Mouse (Mus musculus) embryonic facial prominence, embryonic 10.5 days (tissue): ENCODE data around the gene Tjp3. TPM values are rescaled to one million over a fixed set of nuclear protein-coding genes. Genes with fewer than 3 reads are reported as not detected.

ENCODE experiments used
- DNase-seq: peaks from one replicate; pipeline ENCODE4 v3.0.0-alpha.2; 2017; ENCODE audit warnings: low spot score
- H3K27ac ChIP-seq: fragments of 300-500 bp; sonication (generic); replicated peaks from 2 replicates; pipeline ENCODE4 v1.5.1; 2016; ENCODE audit warnings: mild to moderate bottlenecking
- H3K27me3 ChIP-seq: fragments of 300-500 bp; sonication (generic); replicated peaks from 2 replicates; pipeline ENCODE4 v1.6.1; 2016; ENCODE audit warnings: low read depth, mild to moderate bottlenecking; ENCODE audit not compliant: poor library complexity, severe bottlenecking
- H3K36me3 ChIP-seq: fragments of 300-500 bp; sonication (generic); replicated peaks from 2 replicates; pipeline ENCODE4 v1.6.1; 2016; ENCODE audit warnings: mild to moderate bottlenecking, moderate library complexity
- H3K4me1 ChIP-seq: fragments of 300-500 bp; sonication (generic); 2 replicates; pipeline ENCODE4 v1.6.1; 2016
- H3K4me3 ChIP-seq: fragments of 300-500 bp; sonication (generic); 2 replicates; pipeline ENCODE4 v1.5.1; 2016; ENCODE audit warnings: mild to moderate bottlenecking, moderate library complexity
- H3K9me3 ChIP-seq: fragments of 300-500 bp; sonication (generic); 2 replicates; pipeline ENCODE4 v1.6.1; 2016; ENCODE audit warnings: mild to moderate bottlenecking
- WGBS: fragments of 180-500 bp; shearing (Covaris S2); methylation state at CpG from one replicate; pipeline ENCODE4 v1.1.7; 2016; 5-methylcytosine and 5-hydroxymethylcytosine counted together
- polyA plus RNA-seq: library from polyadenylated mRNA; unstranded; fragments of >200 nt; fragmentation: Nextera tagmentation; extraction: Ambion mirVana; gene quantifications from 2 replicates; pipeline ENCODE4 v1.2.1, GENCODE M21; 2016

Gene Tjp3
- polyA plus RNA-seq, 1 experiment from 2014 or later, result 8.9 TPM

- 0 out of 2 replicates have a peak, but pooled peaks cover 4% of the 10 kb centered on the region for H3K27me3 ChIP-seq
- no peak for DNase-seq
- no peak overlapping the region for H3K27ac ChIP-seq
- H3K4me1 ChIP-seq, result peaks cover 15% of the 10 kb centered on the region
- WGBS, result 95% methylated on average over 21 of the region's 21 CpGs
- H3K9me3 ChIP-seq, result no peaks in the 10 kb centered on the region
- H3K36me3 ChIP-seq, result peaks cover 63% of the 10 kb centered on the region
- H3K4me3 ChIP-seq, result no peak overlapping the region
These were observed 19.0 kb downstream of the Tjp3 start for GRCm38 (mm10) chr10:81272356-81272755.

- DNase-seq, result no peak
- Histone ChIP-seq H3K9me3 (no peaks in the 10 kb centered on the region), H3K27me3 (no peaks in the 10 kb centered on the region), H3K4me1 (peaks cover 24% of the 10 kb centered on the region), H3K4me3 (peak overlapping the region; percentile 75), H3K27ac (peak overlapping the region; percentile 85), H3K36me3 (peaks cover 66% of the 10 kb centered on the region)
- WGBS, result 83% methylated on average over 16 of the region's 16 CpGs
These were observed 22.6 kb downstream of the Tjp3 start for GRCm38 (mm10) chr10:81268643-81269412.

GRCm38 (mm10) chr10:81268056-81268455, 23.3 kb downstream of the Tjp3 start:
- H3K36me3 ChIP-seq, result peaks cover 66% of the 10 kb centered on the region
- no peaks in the 10 kb centered on the region for H3K27me3 ChIP-seq
- H3K4me1 ChIP-seq, result peaks cover 24% of the 10 kb centered on the region
- peak overlapping the region; percentile 85 for H3K27ac ChIP-seq
- 5% methylated on average over 23 of the region's 23 CpGs for WGBS
- no peaks in the 10 kb centered on the region for H3K9me3 ChIP-seq
- DNase-seq, result peak; percentile 78
- peak overlapping the region; percentile 75 for H3K4me3 ChIP-seq

GRCm38 (mm10) chr10:81266211-81267105, 24.9 kb downstream of the Tjp3 start, which contains the start of the genes Mrpl54 and Apba3:
TSS of gene Mrpl54 (minus strand) at chr10:81266934.
TSS of gene Apba3 (plus strand) at chr10:81266960.
- Histone ChIP-seq H3K36me3 (peaks cover 66% of the 10 kb centered on the region), H3K27me3 (no peaks in the 10 kb centered on the region), H3K9me3 (no peaks in the 10 kb centered on the region), H3K4me3 (peak within 1 kb of the TSS; percentile 75), H3K27ac (peak within 1 kb of the TSS; percentile 96), H3K4me1 (peaks cover 24% of the 10 kb centered on the region)
- under 1% methylated on average over 48 of the region's 48 CpGs for WGBS
- DNase-seq, result peak; percentile 95

GRCm38 (mm10) chr10:81265540-81265939, 25.8 kb downstream of the Tjp3 start:
- Histone ChIP-seq H3K4me3 (peak overlapping the region; percentile 68), H3K36me3 (peaks cover 64% of the 10 kb centered on the region), H3K27ac (no peak overlapping the region), H3K4me1 (peaks cover 24% of the 10 kb centered on the region), H3K27me3 (peaks cover 7% of the 10 kb centered on the region), H3K9me3 (no peaks in the 10 kb centered on the region)
- no peak for DNase-seq
- WGBS, result 93% methylated on average over 8 of the region's 8 CpGs

GRCm38 (mm10) chr10:81261025-81261424, 30.4 kb downstream of the Tjp3 start:
- no peak overlapping the region for H3K4me3 ChIP-seq
- H3K36me3 ChIP-seq, result peaks cover 52% of the 10 kb centered on the region
- 84% methylated on average over 4 of the region's 4 CpGs for WGBS
- H3K27ac ChIP-seq, result no peak overlapping the region
- no peaks in the 10 kb centered on the region for H3K9me3 ChIP-seq
- H3K4me1 ChIP-seq, result peaks cover 36% of the 10 kb centered on the region
- no peak for DNase-seq
- peaks cover 52% of the 10 kb centered on the region for H3K27me3 ChIP-seq

GRCm38 (mm10) chr10:81259225-81259884, 32.0 kb downstream of the Tjp3 start:
- Histone ChIP-seq H3K27ac (no peak overlapping the region; the same call in 1 of the 2 replicates), H3K4me3 (peak overlapping the region; percentile 11; the same call in 1 of the 2 replicates), H3K4me1 (peaks cover 26% of the 10 kb centered on the region), H3K9me3 (no peaks in the 10 kb centered on the region), H3K27me3 (peaks cover 69% of the 10 kb centered on the region), H3K36me3 (peaks cover 38% of the 10 kb centered on the region)
- no peak for DNase-seq
- 53% methylated on average over 21 of the region's 21 CpGs for WGBS

GRCm38 (mm10) chr10:81257158-81258039, 34.0 kb downstream of the Tjp3 start:
- Histone ChIP-seq H3K36me3 (peaks cover 18% of the 10 kb centered on the region), H3K27me3 (peaks cover 89% of the 10 kb centered on the region), H3K4me1 (peaks cover 37% of the 10 kb centered on the region), H3K4me3 (peak overlapping the region; percentile 62), H3K9me3 (no peaks in the 10 kb centered on the region), H3K27ac (peak overlapping the region; percentile 48; the same call in 1 of the 2 replicates)
- 3% methylated on average over 62 of the region's 62 CpGs for WGBS
- DNase-seq, result peak; percentile 64

- Histone ChIP-seq H3K9me3 (no peaks in the 10 kb centered on the region), H3K36me3 (no peaks in the 10 kb centered on the region), H3K27me3 (peaks cover 98% of the 10 kb centered on the region), H3K27ac (no peak overlapping the region), H3K4me3 (no peak overlapping the region), H3K4me1 (peaks cover 49% of the 10 kb centered on the region)
- WGBS, result 62% methylated on average over 1 of the region's 1 CpGs
- no peak for DNase-seq
These were observed 36.5 kb downstream of the Tjp3 start for GRCm38 (mm10) chr10:81254886-81255285.

- Histone ChIP-seq H3K4me1 (peaks cover 43% of the 10 kb centered on the region), H3K4me3 (peak within 1 kb of the TSS; percentile 47), H3K9me3 (no peaks in the 10 kb centered on the region), H3K27ac (no peak within 1 kb of the TSS), H3K36me3 (no peaks in the 10 kb centered on the region), H3K27me3 (peaks cover 89% of the 10 kb centered on the region)
- DNase-seq, result peak; percentile 83
- 9% methylated on average over 44 of the region's 44 CpGs for WGBS
These were observed 38.7 kb downstream of the Tjp3 start, which contains the start of gene Matk for GRCm38 (mm10) chr10:81252424-81253419. TSS of gene Matk (plus strand) at chr10:81252935.
